Mouse (Mus musculus): ENCODE data around the gene Gprin1.

Gprin1 gene

GRCm38 (mm10) chr13:54737488-54738212, 12.0 kb downstream of the Gprin1 start:
- intact Hi-C loops (cut with DNase I), result no loop called here

GRCm38 (mm10) chr13:54736931-54737330, 12.7 kb downstream of the Gprin1 start:
- intact Hi-C loops (cut with DNase I), result no loop called here

- intact Hi-C loops (cut with DNase I), result no loop called here
Observed at GRCm38 (mm10) chr13:54726131-54726530, 23.5 kb downstream of the Gprin1 start.

- intact Hi-C loops (cut with DNase I), result no loop called here
Observed at GRCm38 (mm10) chr13:54723143-54723542, 26.5 kb downstream of the Gprin1 start.

- intact Hi-C loops (cut with DNase I), result no loop called here
Observed at GRCm38 (mm10) chr13:54716916-54717315, 32.8 kb downstream of the Gprin1 start.

- intact Hi-C loops (cut with DNase I), result no loop called here
Observed at GRCm38 (mm10) chr13:54714996-54715395, 34.7 kb downstream of the Gprin1 start.

- intact Hi-C loops (cut with DNase I), result no loop called here
Observed at GRCm38 (mm10) chr13:54714393-54714792, 35.3 kb downstream of the Gprin1 start.

GRCm38 (mm10) chr13:54710866-54711265, 38.8 kb downstream of the Gprin1 start:
- intact Hi-C loops (cut with DNase I), result no loop called here

GRCm38 (mm10) chr13:54704890-54705289, 44.8 kb downstream of the Gprin1 start:
- intact Hi-C loops (cut with DNase I), result no loop called here

- intact Hi-C loops (cut with DNase I), result no loop called here
Observed at GRCm38 (mm10) chr13:54702507-54702906, 47.2 kb downstream of the Gprin1 start.

- intact Hi-C loops (cut with DNase I), result no loop called here
Observed at GRCm38 (mm10) chr13:54701243-54701642, 48.4 kb downstream of the Gprin1 start, which contains the start of gene Cdhr2. Cdhr2 (plus strand) TSS chr13:54701461.

GRCm38 (mm10) chr13:54695479-54696230, 54.0 kb downstream of the Gprin1 start:
- intact Hi-C loops (cut with DNase I), result no loop called here

- intact Hi-C loops (cut with DNase I), result no loop called here
Observed at GRCm38 (mm10) chr13:54694348-54695060, 55.2 kb downstream of the Gprin1 start.

GRCm38 (mm10) chr13:54693558-54694347, 55.9 kb downstream of the Gprin1 start, which contains the start of gene Rnf44:
Rnf44 (minus strand) TSS chr13:54693907.
- intact Hi-C loops (cut with DNase I), result no loop called here

- intact Hi-C loops (cut with DNase I), result no loop called here
Observed at GRCm38 (mm10) chr13:54692711-54693557, 56.7 kb downstream of the Gprin1 start.

- intact Hi-C loops (cut with DNase I), result no loop called here
Observed at GRCm38 (mm10) chr13:54691737-54692136, 57.9 kb downstream of the Gprin1 start.

- intact Hi-C loops (cut with DNase I), result no loop called here
Observed at GRCm38 (mm10) chr13:54690151-54690740, 59.4 kb downstream of the Gprin1 start.

GRCm38 (mm10) chr13:54687575-54688424, 61.9 kb downstream of the Gprin1 start:
- intact Hi-C loops (cut with DNase I), result loop anchor here (5.0 kb wide), 1 partner anchor 65 kb away; the partner anchor contains the start of gene Faf2

GRCm38 (mm10) chr13:54687096-54687495, 62.6 kb downstream of the Gprin1 start:
- intact Hi-C loops (cut with DNase I), result loop anchor here (5.0 kb wide), 1 partner anchor 65 kb away; the partner anchor contains the start of gene Faf2

Measured in adrenal gland (tissue).